Mouse (Mus musculus) embryo, embryonic 10 days (tissue): ENCODE results near the gene Cyb5d1.

Experiments used
- DNase-seq: peaks from one replicate; pipeline ENCODE4 v3.0.0-alpha.2; 2015; ENCODE audit warnings: low spot score

The Cyb5d1 gene

DNA sequence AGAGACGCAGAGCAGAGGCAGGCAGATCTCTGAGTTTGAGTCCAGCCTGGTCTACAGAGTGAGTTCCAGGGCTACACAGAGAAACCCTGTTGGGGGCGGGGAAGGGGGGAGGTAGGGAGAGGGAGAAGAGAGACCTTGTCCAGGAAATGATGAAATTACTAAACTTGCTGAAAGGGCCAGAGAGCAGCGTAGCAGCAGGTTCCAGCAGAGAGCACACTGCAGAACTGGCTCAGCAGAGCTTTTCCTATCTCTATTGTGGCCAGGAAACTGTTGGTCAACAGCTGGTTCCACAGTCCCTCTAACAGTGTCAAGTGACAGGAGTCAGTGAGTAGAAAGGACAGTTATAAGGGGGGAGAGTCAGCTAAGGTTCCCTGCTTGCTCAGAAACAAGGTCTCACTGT, 15.8 kb downstream of the Cyb5d1 start:
- no peak for DNase-seq

DNA sequence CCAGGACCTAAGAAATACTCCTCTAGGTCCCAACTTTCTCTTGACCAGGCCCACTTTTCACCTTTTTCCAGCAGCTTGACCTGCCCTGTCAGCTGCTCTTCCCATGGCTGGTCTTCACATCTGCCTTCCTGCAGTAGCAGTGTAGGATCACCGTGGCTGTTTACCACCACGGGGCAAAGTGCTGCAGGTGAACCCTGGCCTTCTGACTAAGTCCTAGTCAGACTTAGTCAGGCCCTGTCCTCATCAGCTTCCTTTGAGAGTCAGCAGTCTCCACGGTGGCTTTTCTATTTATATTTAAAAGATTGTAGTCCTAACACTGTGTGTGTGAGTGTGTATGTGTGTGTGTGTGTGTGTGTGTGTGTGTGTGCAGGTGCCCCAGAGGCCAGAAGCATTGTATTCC, 17.7 kb downstream of the Cyb5d1 start:
- no peak for DNase-seq

DNA sequence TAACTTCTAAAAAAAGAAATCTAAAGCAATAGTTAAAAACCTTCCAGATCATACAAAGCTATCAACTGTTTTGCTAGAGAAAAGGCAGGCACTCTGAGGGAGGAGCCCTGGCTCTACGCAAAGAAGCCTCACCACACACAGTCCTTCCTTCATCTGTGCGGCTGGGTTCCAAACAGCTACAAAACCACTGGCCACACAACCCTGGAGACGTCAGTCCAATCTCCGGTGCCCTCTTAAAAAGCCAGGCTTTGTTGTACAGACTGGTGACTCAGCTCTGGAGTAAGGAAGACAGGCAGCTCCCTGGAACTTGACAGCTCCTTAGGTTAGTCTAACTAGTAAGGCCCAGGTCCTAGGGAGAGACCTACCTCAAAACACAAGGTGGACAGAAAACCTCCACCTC, 19.8 kb downstream of the Cyb5d1 start:
- DNase-seq = no peak

DNA sequence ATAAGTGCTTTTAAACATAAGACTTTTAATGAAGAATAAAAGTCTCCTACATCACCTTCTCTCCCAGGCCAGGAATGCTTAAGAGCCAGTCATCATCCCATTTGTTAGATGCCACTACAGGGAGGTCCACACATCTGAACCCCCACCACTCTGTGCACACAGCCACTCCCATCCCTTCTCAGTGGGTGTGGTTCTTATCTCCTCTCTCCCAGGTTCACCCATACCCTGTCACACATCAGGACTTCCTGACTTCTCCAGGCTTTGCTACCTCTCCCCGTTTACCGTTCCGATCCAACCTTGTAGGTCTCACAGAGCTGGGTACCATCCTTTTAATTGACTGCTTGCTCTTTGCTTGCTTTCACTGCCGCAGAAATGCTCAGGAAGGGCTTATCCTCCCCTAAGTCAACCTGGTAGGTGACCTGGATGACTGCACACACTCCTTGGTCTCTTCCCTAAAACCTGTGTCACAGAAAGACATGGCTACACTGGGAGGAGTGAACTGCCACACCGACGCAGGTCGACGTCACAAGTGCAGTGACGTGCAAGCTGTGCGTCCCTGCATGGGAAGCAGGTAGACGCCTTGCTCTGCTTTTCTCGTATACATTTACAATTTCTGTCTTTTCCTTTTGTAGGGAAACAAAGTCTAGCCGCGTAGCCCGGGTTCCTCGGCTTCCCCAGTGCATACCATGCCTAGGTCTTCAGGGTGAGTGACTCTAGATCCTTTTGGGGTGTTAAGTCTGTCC, 22.0 kb downstream of the Cyb5d1 start:
- DNase-seq = no peak

DNA sequence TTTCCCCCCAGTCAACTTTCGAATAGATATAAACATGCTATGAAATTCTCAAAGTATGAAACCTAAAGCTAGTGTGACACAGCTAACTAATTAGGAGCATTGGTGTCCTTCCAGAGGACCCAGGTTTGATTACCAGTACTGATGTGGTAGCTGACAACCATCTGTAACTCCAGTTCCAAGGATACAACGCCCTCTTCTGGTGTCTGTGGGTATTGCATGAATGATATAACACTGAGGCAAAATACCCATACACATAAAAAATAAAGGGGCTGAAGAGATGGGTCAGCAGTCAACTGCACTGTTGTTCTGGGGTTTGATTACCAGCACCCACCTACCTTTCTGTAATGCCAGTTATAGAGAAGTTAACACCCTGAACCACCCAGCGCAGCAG, 22.7 kb downstream of the Cyb5d1 start:
- no peak for DNase-seq

DNA sequence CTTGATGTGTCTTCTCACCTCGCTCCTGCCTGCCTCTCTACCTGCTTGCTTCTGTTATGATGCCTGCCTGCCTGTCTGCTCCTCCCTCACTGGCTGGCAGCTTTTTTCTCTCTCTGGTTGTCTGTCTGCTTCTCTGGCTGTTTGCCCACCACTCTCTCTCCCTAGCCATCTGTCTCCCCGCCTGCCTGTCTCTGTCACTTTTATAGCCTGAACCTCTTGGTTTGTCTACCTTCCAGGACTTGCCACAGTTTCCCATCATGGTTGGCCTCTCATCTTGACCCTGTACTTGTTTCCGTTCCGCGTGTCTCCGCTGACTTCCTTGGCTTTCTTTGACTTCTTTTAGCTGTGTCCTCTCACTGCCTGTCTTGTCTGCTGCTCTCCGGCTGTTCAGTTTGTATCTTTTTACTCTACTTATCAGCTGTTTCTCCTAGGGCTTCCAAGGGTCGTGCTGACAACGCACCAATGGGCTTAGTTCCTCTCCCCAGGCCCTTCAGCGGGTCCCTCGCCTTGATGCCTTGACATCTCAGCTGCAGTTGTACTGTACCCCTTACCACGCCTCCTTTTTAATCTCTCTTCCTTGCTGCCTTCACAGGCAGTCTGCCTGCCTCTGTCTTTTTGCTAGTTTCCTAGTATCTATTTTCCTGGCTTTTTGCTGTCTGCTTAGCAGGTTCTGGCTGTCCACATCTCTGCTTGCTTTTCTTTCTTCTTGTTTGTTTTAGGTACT, 23.2 kb downstream of the Cyb5d1 start:
- DNase-seq = peak; percentile 37

DNA sequence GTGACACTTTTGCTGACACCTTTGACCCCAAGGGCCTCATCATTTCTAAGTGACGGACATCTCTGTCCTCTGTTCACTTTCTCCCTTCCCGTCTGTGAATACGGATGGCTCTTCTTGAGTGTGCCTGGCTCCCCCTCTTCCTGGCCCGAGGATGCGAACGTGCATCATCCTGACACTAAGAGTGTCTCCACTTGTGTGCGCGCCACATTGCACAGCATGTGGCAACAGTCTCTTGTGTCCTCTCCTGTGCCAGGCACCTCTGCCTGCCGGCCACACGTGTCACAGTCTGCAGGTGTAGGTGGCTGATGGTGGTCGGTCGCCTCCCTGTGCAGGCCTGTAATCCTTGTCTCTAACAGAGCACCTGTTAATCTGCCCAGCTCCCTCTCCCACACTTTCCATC, 23.8 kb downstream of the Cyb5d1 start:
- DNase-seq = peak; percentile 40

DNA sequence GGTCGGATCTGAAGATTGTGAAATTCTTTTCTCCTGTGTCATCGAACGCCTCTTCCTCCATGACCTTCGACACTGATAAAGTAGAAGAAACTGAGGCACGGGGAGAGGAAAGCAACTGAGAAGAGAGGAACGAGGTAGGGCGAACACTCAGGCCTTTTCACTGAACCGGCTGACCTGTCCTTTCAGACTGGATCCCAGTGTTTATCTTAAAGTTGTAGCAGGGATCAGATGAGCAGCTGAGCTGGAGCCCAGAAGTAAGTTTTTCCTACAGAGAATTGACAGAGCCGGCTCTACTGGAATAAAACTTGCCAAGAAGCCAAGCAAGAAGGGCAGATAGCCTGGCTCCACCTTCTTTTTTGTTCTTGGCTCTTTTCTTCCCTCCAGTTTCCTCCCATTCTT, 24.6 kb downstream of the Cyb5d1 start:
- DNase-seq = no peak

DNA sequence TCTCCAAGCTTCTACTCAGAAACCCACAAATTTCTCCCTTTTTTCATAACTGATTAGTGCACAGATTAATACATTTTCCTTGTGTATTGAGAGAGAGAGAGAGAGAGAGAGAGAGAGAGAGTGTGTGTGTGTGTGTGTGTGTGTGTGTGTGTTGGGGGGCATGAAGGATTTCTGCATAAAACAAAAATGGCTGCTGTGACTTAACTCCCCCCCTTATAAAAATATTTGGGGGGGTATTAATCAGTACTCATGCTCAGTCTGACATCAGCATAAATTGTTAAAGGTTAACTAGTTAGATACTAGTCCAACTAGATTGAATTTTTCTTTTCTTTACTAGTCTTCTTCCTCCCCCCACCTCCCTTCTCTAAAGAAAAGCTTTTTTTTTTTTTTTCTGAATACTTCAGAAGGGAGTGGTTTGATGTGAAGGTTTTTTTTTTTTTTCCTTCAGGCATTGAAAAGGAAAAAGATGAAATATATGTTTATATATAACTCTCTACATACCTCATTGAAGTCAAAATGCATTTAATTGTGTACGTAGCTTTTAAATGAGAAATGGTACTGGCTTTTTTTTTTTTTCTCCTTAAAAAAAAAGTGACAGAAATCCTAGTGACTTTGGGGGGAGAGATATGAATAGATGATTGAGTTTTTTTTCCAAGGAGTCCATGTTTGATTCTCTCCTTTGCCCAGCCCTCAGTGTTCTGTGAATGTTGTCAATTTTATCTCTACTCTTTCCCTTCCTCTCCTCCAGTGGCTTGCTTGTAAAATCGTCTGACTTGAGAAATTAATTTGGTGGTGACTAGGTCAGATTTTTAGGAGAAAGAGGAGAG, 25.2 kb downstream of the Cyb5d1 start:
- no peak for DNase-seq

DNA sequence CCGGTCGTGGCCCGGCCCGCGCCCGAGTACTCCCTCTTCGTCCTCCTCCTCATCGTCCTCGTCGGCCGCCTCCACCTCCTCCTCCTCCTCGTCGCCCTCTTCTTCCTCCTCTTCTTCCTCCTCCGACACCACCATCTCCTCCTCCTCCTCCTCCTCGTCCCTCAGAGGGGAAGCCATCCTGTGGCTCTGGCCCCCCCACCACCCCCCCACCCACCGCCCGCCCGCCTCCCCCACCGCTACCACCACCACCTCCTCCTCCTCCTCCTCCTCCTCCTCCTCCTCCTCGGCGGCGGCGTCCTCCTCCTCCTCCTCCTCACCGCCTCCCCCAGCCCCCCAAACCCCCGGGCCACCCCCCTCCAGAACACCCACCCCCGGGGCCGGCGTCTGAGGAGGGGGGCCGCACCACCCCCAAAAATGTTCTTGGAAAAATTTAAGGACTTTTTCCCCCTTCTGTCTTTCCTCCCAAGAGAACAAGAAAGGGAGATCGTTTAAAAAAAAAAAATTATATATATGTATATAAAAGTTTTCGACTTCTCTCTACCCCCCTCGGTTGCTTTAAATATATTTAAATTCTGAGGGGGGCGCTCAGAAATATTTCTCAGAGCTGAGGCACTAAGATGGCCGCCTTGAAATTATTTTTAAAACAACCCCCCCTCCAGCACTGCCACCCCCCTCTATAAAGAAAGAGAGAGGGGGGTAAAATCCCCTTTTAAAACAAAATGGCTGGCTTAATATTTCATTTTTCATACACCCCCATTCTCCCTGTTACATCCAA, 26.0 kb downstream of the Cyb5d1 start, which contains the start of gene Chd3:
Gene Chd3 (minus strand): TSS at position 192 of the 775 bp plus-strand sequence.
- DNase-seq = peak; percentile 57

DNA sequence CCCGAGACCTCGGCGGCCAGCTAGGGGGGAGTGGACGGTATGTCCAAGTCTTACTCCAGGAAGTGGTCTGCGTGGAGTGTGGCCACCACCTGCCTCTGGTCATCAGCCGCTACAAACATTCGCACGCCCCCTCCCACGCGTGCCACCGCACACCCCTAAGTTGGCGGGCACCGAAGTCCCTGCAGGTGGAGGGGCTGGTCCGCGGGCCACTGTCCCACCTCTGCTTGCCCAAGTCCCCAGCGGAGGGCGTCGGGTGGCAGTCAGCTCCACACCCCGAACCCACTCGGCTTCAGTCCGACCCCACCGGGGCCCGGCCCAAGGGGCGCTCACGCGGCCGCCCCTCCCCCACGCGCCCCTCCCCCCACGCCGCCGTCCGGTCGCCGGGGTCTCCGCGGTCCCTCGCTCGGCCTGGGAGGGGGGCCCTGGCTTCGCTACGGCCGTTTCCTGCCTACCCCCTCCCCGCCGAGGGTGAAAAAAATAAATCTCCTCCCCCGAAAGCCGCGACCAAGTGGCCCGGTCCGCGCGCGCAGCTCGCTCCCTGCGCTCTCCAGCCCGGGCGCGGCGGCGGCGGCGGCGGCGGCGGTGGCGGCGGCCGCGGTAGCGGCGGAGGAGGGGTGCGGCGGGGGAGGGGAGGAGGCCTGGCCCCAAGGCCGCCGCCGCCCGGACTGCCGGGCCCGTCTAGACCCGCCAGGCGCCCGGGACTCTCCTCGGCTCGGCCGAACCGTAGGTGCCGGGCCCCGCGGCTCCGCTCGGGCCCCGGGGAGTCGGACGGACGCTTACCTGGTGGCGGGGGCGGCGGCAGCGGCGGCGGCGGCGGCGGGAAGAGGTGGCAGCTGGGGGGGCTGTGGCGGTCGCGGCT, 26.8 kb downstream of the Cyb5d1 start:
- peak; percentile 59 for DNase-seq

DNA sequence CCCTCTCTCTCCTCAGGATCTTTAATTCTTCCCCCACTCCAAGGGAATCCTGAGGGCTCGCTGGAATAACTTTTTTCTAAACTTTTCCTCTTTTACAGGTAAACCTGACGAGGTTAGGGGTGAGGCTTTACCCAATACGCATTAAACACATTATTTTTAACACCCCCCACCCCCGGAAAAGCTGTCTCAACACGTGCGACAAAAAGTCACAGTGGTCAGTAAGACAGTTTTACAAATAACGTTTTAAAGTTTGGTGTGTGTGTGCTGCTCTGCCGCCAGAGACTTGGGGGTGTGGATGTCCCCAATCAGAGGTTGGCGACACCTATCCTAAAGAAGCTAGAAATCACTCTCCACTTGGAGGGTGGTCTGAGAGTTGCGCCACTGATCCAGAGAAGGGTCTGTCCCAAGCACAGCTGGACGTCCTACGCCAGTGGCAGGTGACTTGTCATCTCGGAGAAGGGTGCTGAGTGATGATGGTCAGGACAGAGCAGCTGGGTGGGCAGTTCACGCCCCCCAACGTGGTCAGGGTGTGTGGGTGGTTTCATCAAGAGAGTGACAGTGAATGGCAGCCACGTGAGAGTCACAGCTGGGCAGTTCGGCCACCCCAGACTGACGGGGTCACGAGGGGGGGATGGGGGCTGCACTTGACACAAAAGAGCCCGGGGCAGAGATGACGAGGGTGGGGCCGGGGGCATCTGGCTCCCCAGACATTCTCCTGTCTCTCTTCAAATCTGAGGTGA, 27.6 kb downstream of the Cyb5d1 start:
- DNase-seq = peak; percentile 79

DNA sequence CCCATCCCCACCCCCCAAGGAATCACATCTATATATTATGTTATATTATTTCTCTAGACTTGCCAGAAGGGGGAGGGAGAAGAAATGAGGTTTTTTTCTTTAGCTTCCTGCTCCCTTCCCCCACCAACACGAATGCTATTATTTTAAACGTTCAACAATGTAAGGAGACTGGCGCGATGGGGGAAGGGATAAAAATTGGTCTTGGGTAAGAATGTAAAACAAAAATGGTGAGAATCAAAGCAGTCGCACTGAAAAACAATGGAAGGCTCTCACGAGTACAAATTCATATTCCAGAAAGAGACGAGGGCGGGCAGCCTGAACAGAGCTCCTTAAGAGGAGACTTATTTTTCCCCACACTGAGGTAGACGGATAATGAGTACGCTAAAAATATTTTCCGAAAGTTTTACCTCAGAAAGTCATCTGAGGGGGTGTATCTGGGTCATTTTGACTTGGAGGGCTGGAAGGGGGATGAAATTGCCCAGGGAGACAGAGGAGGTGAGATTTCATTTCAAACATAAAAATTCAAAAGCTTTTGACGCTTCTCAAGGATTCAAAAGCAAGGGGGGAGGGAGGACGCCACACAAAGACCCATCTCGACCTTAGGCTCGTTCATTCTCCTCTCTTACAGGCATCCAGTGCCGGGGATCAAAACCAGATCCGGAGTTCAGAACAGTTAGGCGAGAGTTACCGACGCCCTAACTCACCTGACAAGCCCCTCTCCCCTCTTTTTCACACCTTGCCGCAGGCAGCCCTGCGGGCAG, 28.4 kb downstream of the Cyb5d1 start:
- DNase-seq = peak; percentile 72

DNA sequence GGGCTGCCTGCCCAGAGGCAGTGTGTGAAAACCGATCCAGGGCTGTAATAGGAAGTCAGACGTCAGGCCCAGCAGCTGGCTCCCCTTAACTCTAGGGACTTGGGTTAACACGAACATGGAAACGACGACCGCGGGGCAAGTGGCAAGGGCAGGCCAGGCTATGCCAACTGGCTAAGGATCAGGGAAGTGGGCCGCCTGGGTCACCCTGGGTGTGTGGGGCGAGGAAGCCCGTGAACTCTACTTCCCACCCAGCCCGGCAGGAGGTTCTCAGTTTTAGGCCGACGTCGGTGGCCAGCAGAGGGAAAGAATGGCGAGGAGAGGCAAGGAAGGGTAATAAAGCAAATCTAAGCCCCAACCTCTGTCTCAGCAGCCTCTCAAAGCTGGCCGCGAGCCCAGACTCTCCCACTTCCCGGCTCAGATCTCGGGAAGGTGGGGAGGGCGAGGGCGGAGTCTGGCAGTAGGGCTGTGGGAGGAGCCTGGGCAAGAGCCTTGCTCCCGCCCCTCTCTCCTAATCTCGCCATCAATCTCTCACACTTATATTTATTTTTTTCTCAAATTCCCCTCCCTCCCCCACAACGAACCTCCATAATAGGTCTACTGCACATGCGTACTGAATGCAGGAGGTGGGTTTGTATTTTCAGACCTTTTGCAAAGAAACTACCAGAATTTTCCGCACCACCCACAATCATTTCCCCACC, 29.1 kb downstream of the Cyb5d1 start:
- DNase-seq = peak; percentile 90

DNA sequence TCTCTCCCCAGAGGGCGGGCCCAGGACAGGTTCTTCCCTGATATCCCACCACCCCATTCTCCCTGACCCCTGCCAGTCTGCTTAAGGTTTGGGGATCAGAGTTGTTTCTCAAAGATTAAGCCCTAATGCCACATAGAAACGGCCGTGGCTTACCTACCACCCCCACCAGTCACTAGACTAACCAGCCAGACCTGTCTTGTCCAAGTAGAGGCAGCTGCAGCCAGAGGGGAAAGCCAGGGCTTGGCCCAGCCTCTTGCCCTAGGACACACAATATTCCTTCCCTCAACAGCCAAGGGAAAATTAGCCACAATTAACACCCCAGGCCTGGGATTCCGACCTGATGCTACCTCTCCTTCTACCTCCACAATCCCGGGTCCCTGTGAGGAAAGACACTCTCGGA, 29.7 kb downstream of the Cyb5d1 start:
- DNase-seq = peak; percentile 34

DNA sequence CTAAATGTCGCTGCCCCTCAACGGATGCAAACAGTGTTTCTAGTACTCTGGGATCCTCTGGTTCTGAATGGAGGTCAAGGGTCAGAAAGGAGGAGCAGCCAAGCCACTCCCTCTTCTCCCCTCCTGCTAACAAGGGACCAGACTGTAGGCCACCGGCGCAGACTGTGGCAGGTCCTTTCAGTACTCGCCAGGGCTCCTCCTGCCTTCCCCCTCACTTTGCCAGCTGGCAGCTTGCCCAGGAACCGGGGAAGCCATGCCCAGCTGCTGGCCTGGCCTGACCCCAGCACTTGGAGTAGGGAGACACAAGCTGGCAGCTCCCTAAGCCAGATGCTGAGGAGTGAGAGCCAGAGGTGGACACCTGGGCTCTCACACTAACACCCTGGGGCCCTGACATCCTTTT, 30.5 kb downstream of the Cyb5d1 start:
- DNase-seq = peak; percentile 88

DNA sequence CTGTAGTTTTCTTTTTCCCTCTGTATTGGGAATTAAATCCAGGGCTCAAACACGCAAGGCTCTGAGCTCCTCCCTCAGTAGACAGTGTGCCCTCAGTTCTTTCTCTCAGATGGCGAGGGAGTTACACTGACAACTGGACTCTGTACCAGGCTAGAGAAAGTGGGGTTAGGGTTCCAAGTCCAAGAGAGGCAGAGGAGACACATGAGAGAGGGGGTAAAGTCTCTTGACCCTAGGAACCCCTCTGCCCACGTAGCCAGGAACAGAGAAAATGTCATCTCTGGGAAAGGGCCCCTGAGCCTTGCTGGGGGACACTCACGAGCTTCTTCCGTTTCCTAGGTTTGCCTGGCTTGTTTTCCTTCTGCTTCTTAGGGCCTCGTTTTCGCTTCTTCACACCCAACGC, 31.1 kb downstream of the Cyb5d1 start:
- no peak for DNase-seq

DNA sequence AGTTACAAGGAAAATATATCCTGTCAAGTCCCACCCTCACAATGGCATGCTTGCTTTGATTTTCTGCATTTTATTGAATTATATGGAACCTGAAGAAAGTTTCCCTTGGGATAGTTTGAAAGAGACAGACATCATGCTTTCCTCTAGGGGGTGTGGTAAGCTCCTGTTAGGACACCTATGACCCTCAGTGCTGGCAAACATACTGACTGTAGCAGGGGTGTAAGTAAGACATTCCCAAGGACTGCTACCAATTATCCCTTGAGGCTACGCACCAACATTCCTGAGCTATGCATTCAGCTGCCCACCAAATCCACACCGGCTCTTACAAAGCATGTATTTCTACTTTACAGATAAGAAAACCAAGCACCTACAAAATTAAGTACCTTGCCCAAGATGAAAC, 33.0 kb downstream of the Cyb5d1 start:
- DNase-seq = peak; percentile 57

DNA sequence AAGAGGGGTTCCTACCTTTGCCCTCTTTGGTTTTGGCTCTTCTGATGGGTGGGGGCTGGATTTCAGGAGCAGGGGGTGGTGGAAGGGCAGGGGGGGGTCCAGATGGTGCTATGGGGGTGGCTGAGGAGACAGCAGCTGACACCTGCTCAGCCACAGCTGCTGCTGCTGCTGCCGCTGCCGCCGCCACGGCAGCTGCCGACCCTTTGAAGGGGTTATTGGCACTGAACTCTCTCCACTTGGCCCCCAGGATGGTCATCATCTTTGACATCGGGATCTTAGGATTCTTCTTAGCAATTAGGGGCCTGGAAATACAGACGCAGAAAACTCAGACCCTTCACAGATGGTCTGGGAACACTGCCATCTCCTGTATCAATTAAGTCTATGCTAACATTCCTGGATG, 33.4 kb downstream of the Cyb5d1 start:
- DNase-seq = no peak
